Mouse (Mus musculus) inflammation-experienced regulatory T-cells, adult 6 months (primary cell): ENCODE measurements around the gene Olfr1217. TPM values are rescaled to one million over a fixed set of nuclear protein-coding genes. Genes with fewer than 3 reads are reported as not detected.
"Not testable (repeated sequence)": the region's sequence is repeated elsewhere in the genome, so short reads cannot be mapped to it uniquely, and the experiment has no call there.

Experiments
- ATAC-seq: one replicate; pipeline ENCODE4 v1.8.0; 2017
- polyA plus RNA-seq, 3 experiments: library from polyadenylated mRNA; unstranded; fragments of 100-300 nt; shearing (Covaris generic); gene quantifications; one replicate each; pipeline ENCODE4 v1.2.1; 2017

The Olfr1217 gene
- not detected for polyA plus RNA-seq

GRCm38 (mm10) chr2:89031965-89032364, at the start of gene Olfr1217:
TSS of gene Olfr1217 (minus strand) at chr2:89032065.
- ATAC-seq: no peak

- ATAC-seq: no peak
These were observed 49.6 kb upstream of the Olfr1217 start for GRCm38 (mm10) chr2:89081487-89081886.

GRCm38 (mm10) chr2:89061087-89061486, 29.2 kb upstream of the Olfr1217 start, which contains the start of gene Olfr1218:
TSS of gene Olfr1218 (minus strand) at chr2:89061187.
- no peak for ATAC-seq

GRCm38 (mm10) chr2:89021436-89021835, 10.4 kb downstream of the Olfr1217 start:
- ATAC-seq: not testable (repeated sequence)

- no peak for ATAC-seq
These were observed 13.6 kb downstream of the Olfr1217 start, which contains the start of gene Olfr1216 for GRCm38 (mm10) chr2:89018240-89018639. TSS of gene Olfr1216 (minus strand) at chr2:89018340.

GRCm38 (mm10) chr2:89006873-89007272, 25.0 kb downstream of the Olfr1217 start, which contains the start of gene Olfr1215:
TSS of gene Olfr1215 (minus strand) at chr2:89006973.
- ATAC-seq: no peak

- no peak for ATAC-seq
These were observed 39.3 kb downstream of the Olfr1217 start, which contains the start of gene Olfr1214 for GRCm38 (mm10) chr2:88992553-88992952. TSS of gene Olfr1214 (minus strand) at chr2:88992653.

GRCm38 (mm10) chr2:88980181-88980580, 51.7 kb downstream of the Olfr1217 start, which contains the start of gene Gm13762:
TSS of gene Gm13762 (minus strand) at chr2:88980281.
- ATAC-seq: no peak

Other genes starting within 250 kb of the Olfr1217 start
- not detected for gene Olfr1201, start 239.0 kb downstream of the Olfr1217 start, polyA plus RNA-seq
- gene Olfr1202, start 217.6 kb downstream of the Olfr1217 start, polyA plus RNA-seq: not detected
- gene Olfr1205, start 202.3 kb downstream of the Olfr1217 start, polyA plus RNA-seq: not detected
- not detected for gene Olfr1204, start 182.8 kb downstream of the Olfr1217 start, polyA plus RNA-seq
- gene Olfr1206, start 168.8 kb downstream of the Olfr1217 start, polyA plus RNA-seq: under 1 TPM in 1 of 3 experiments, not detected in 2; 0.62 TPM
- not detected for gene Olfr1208, start 129.8 kb downstream of the Olfr1217 start, polyA plus RNA-seq
- not detected for gene Olfr1209, start 116.9 kb downstream of the Olfr1217 start, polyA plus RNA-seq
- gene Olfr1211, start 94.0 kb downstream of the Olfr1217 start, polyA plus RNA-seq: not detected
- gene Olfr1212, start 78.1 kb downstream of the Olfr1217 start, polyA plus RNA-seq: not detected
- gene Gm13762, start 51.8 kb downstream of the Olfr1217 start, polyA plus RNA-seq: not detected
- not detected for gene Olfr1214, start 39.4 kb downstream of the Olfr1217 start, polyA plus RNA-seq
- not detected for gene Olfr1215, start 25.1 kb downstream of the Olfr1217 start, polyA plus RNA-seq
- gene Olfr1216, start 13.7 kb downstream of the Olfr1217 start, polyA plus RNA-seq: not detected
- not detected for gene Olfr1218, start 29.1 kb upstream of the Olfr1217 start, polyA plus RNA-seq
- not detected for gene Olfr1219, start 51.4 kb upstream of the Olfr1217 start, polyA plus RNA-seq
- not detected for gene Olfr1220, start 74.8 kb upstream of the Olfr1217 start, polyA plus RNA-seq
- gene Olfr1221, start 85.2 kb upstream of the Olfr1217 start, polyA plus RNA-seq: not detected
- gene Olfr1222, start 101.0 kb upstream of the Olfr1217 start, polyA plus RNA-seq: not detected
- gene Olfr1223, start 119.5 kb upstream of the Olfr1217 start, polyA plus RNA-seq: not detected
- not detected for gene Olfr1224-ps1, start 132.0 kb upstream of the Olfr1217 start, polyA plus RNA-seq
- under 1 TPM in 1 of 3 experiments, not detected in 2; 0.13 TPM for gene Olfr1225, start 142.6 kb upstream of the Olfr1217 start, polyA plus RNA-seq
- gene Olfr1226, start 168.0 kb upstream of the Olfr1217 start, polyA plus RNA-seq: not detected
- not detected for gene Olfr1228, start 222.0 kb upstream of the Olfr1217 start, polyA plus RNA-seq